Comparison of ENCODE assay signal across 8 mouse cellular contexts in the genomic region with DNA sequence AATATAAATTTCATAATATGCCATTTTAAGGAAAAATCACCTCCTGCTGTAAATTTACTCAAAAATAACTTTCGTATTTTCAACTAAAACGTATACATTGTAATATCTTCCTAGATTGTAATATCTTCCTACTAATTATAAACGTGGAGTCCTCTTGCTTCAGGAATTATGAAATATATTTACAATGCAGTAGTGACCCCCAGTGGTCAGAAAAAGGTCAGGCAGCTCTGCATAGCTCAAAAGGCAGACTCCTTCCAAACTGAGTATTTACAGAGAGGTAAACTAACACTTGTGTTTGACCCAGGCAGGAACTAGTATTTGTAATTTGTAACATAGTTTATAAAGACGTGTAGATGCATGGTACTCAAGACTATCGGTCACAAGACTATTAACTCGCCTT. TPM values are rescaled to one million over a fixed set of nuclear protein-coding genes. Genes with fewer than 3 reads are reported as not detected.
DNase-seq lines count a peak whose midpoint lies in the region; ATAC-seq lines count a peak whose summit lies in the region.

No protein-coding gene starts in this region.

- H3K9ac ChIP-seq in hindbrain, embryonic 11.5 days (ENCODE audit: low read depth, low read length), result no peak overlapping the region
- H3K9ac ChIP-seq in hindbrain, embryonic 12.5 days, result no peak overlapping the region
- no peak overlapping the region for H3K9ac ChIP-seq in midbrain, embryonic 16.5 days (ENCODE audit: low read depth, low read length)

- no peak overlapping the region for H3K4me3 ChIP-seq in hindbrain, embryonic 11.5 days (ENCODE audit: low read depth, low read length)
- H3K4me3 ChIP-seq in hindbrain, embryonic 12.5 days, result no peak overlapping the region
- H3K4me3 ChIP-seq in midbrain, embryonic 16.5 days (ENCODE audit: low read depth, low read length), result no peak overlapping the region

- peak; percentile 52; the same call in 1 of the 2 replicates for ATAC-seq in hindbrain, embryonic 11.5 days (ENCODE audit: low FRiP score)
- no peak for ATAC-seq in hindbrain, embryonic 12.5 days (ENCODE audit: low FRiP score)
- peak; percentile 72 for ATAC-seq in midbrain, embryonic 16.5 days

- H3K27me3 ChIP-seq in hindbrain, embryonic 11.5 days (ENCODE audit: control insufficient read depth, insufficient read depth, low read length), result no peaks in the 10 kb centered on the region
- H3K27me3 ChIP-seq in hindbrain, embryonic 12.5 days, result no peaks in the 10 kb centered on the region
- no peaks in the 10 kb centered on the region for H3K27me3 ChIP-seq in midbrain, embryonic 16.5 days (ENCODE audit: control insufficient read depth, insufficient read depth, low read depth, low read length)

- no peaks in the 10 kb centered on the region for H3K36me3 ChIP-seq in hindbrain, embryonic 11.5 days (ENCODE audit: control insufficient read depth, insufficient read depth, low read length)
- H3K36me3 ChIP-seq in hindbrain, embryonic 12.5 days, result no peaks in the 10 kb centered on the region
- H3K36me3 ChIP-seq in midbrain, embryonic 16.5 days (ENCODE audit: control insufficient read depth, insufficient read depth, low read length), result no peaks in the 10 kb centered on the region

- 44% methylated on average over 6 of the region's 6 CpGs for WGBS in hindbrain, embryonic 11.5 days
- 42% methylated on average over 6 of the region's 6 CpGs for WGBS in hindbrain, embryonic 12.5 days
- WGBS in midbrain, embryonic 16.5 days, result 32% methylated on average over 6 of the region's 6 CpGs

- no peaks in the 10 kb centered on the region for H3K9me3 ChIP-seq in hindbrain, embryonic 11.5 days (ENCODE audit: control insufficient read depth, low read length)
- H3K9me3 ChIP-seq in hindbrain, embryonic 12.5 days (replicated peaks), result no peaks in the 10 kb centered on the region
- no peaks in the 10 kb centered on the region for H3K9me3 ChIP-seq in midbrain, embryonic 16.5 days (replicated peaks; ENCODE audit: control insufficient read depth, low read length, poor library complexity, severe bottlenecking)

- H3K4me2 ChIP-seq in hindbrain, embryonic 11.5 days (replicated peaks; ENCODE audit: low read depth, low read length), result no peak overlapping the region
- no peak overlapping the region for H3K4me2 ChIP-seq in hindbrain, embryonic 12.5 days (replicated peaks)
- no peak overlapping the region for H3K4me2 ChIP-seq in midbrain, embryonic 16.5 days (ENCODE audit: low read length)

- H3K27ac ChIP-seq in hindbrain, embryonic 11.5 days (ENCODE audit: low read depth, low read length), result no peak overlapping the region
- H3K27ac ChIP-seq in hindbrain, embryonic 12.5 days, result no peak overlapping the region
- H3K27ac ChIP-seq in midbrain, embryonic 16.5 days (ENCODE audit: low read length), result no peak overlapping the region

- DNase-seq in hindbrain, embryonic 11.5 days (ENCODE audit: low spot score), result peak; percentile 76
- DNase-seq in ES-CJ7 (ENCODE audit: low read depth, low spot score), result peak; percentile 19
- peak; percentile 36 to 50 for DNase-seq in cerebellum, adult 18-20 months
- DNase-seq in frontal cortex, adult 2 months (ENCODE audit: extremely low spot score in 1 of 2, low spot score in 1 of 2), result peak; percentile 20 to 87
- DNase-seq in layer of hippocampus, adult 9-11 months, result peak; percentile 28
- DNase-seq in spleen, adult 12 weeks (ENCODE audit: low spot score), result no peak

- H3K4me1 ChIP-seq in hindbrain, embryonic 11.5 days (replicated peaks; ENCODE audit: control insufficient read depth, insufficient read depth, low read length), result no peaks in the 10 kb centered on the region
- H3K4me1 ChIP-seq in hindbrain, embryonic 12.5 days, result peaks cover 17% of the 10 kb centered on the region
- no peaks in the 10 kb centered on the region for H3K4me1 ChIP-seq in midbrain, embryonic 16.5 days (ENCODE audit: control insufficient read depth, insufficient read depth, low read length)

RNA-seq across cellular contexts. Expression of gene Fat4, which starts 37.2 kb away (rescaled TPM):
- polyA plus RNA-seq in hindbrain, embryonic 11.5 days (2014; fragmentation: Nextera tagmentation; extraction: Ambion mirVana), result 13.5 and 15.2 TPM in 2 replicates
- polyA plus RNA-seq in hindbrain, embryonic 12.5 days (2016; fragmentation: Nextera tagmentation; extraction: Ambion mirVana), result 14.6 and 17.1 TPM in 2 replicates
- 2.9 and 3.4 TPM in 2 replicates for polyA plus RNA-seq in frontal cortex, adult 2 months (2012; rRNA removed)
- 5.9 and 6.8 TPM in 2 replicates for polyA plus RNA-seq in midbrain, embryonic 16.5 days (2015; fragmentation: Nextera tagmentation; extraction: Ambion mirVana)
